In the genomic region with DNA sequence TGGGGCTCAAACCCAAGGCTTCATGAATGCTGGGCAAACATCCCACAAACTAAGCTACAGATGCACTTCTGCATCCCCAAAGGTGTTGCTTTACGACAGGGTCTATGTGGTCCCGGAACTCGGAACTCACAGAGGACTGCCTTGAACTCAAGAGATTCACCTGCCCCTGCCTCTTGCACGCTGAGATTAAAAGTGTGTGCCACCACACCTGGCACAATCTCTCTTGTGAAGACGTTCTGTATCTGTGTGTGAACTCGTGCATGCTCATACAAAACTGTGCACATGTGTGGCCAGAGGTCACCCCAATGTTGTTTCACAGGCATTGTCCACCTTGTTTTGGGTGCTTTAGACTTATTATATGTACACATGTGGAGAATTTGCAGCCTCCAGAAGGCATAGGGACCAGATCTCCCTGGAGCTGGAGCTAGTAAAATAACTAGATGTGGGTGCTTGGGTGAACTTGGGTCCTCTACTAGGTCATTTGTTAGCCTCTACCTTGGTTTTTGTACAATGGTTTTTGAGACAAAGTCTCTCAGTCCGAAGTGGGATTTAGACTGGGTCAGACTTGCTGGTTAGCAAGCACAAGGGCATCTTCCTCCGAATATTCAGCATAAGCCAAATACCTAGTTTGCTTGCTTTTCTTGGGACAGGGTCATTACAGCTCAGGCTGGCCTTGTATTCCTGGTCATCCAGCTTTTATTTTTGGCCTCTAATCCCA, we compare ENCODE assay signal across 19 mouse cellular contexts. TPM values are rescaled to one million over a fixed set of nuclear protein-coding genes. Genes with fewer than 3 reads are reported as not detected.
A peak's percentile ranks its signal among the peaks of the same experiment; 100 is the strongest.
DNase-seq lines count a peak whose midpoint lies in the region; ATAC-seq and TF ChIP-seq lines count a peak whose summit lies in the region.
"Had no signal": no experiment of that assay in that cellular context is flagged by ENCODE, and none has a peak within 500 bp of the region (broad histone marks: within the 10 kb centered on the region; RNA-seq: fewer than 3 reads in every experiment).

No protein-coding gene starts in this region.

- H3K4me2 ChIP-seq in forebrain, embryonic 12.5 days, result no peak overlapping the region
- H3K4me2 ChIP-seq in forebrain, embryonic 16.5 days (ENCODE audit: low read length), result no peak overlapping the region
- H3K4me2 ChIP-seq in liver, embryonic 12.5 days, result no peak overlapping the region
- H3K4me2 ChIP-seq in liver, postnatal 0 days (ENCODE audit: low read depth, low read length), result no peak overlapping the region
- H3K4me2 ChIP-seq: embryonic facial prominence, embryonic 15.5 days; hindbrain, embryonic 13.5 days had no signal

- 0 out of 2 replicates have a peak overlapping the region, but pooled peaks have one; percentile 46 for H3K27ac ChIP-seq in forebrain, embryonic 12.5 days
- H3K27ac ChIP-seq in forebrain, embryonic 16.5 days (ENCODE audit: low read length), result no peak overlapping the region
- H3K27ac ChIP-seq in liver, embryonic 12.5 days, result peak overlapping the region; percentile 15; the same call in 1 of the 2 replicates
- H3K27ac ChIP-seq in liver, postnatal 0 days (ENCODE audit: low read depth), result no peak overlapping the region
- H3K27ac ChIP-seq in limb, embryonic 10.5 days, result no peak overlapping the region
- H3K27ac ChIP-seq: hindbrain, embryonic 13.5 days had no signal

- no peak overlapping the region for H3K4me3 ChIP-seq in forebrain, embryonic 12.5 days (replicated peaks)
- H3K4me3 ChIP-seq in forebrain, embryonic 16.5 days (replicated peaks; ENCODE audit: low read length), result no peak overlapping the region
- H3K4me3 ChIP-seq in liver, embryonic 12.5 days, result no peak overlapping the region
- H3K4me3 ChIP-seq in liver, postnatal 0 days (ENCODE audit: low read depth, low read length), result no peak overlapping the region
- no peak overlapping the region for H3K4me3 ChIP-seq in C2C12 (ENCODE audit: insufficient read depth, poor library complexity, severe bottlenecking)
- H3K4me3 ChIP-seq in limb, embryonic 10.5 days, result no peak overlapping the region
- H3K4me3 ChIP-seq: embryonic facial prominence, embryonic 15.5 days; hindbrain, embryonic 13.5 days had no signal

- TF ChIP-seq CTCF in liver, postnatal 0 days (IDR thresholded peaks at IDR 0.05; ENCODE audit: low read depth), result no peak
- TF ChIP-seq CTCF in C2C12 (IDR thresholded peaks at IDR 0.05; ENCODE audit: control insufficient read depth, insufficient read depth, insufficient read length), result no peak

- peaks cover 24% of the 10 kb centered on the region for H3K79me3 ChIP-seq in C2C12 (ENCODE audit: low read depth)

- no peak for DNase-seq in liver, postnatal 0 days
- DNase-seq in limb, embryonic 10.5 days (ENCODE audit: low spot score), result peak; percentile 36
- no peak for DNase-seq in layer of hippocampus, postnatal 25 days (ENCODE audit: extremely low spot score in 1 of 2, low spot score in 1 of 2)
- DNase-seq in layer of hippocampus, postnatal 10 days (ENCODE audit: low spot score in 2 of 2), result no peak
- DNase-seq: adrenal gland, postnatal 10 days; cerebellum, postnatal 10 days; heart, adult 18-20 months; kidney, adult 11 months; left cerebral cortex, postnatal 4 days; right cerebral cortex, postnatal 4 days; thymus, postnatal 36 days had no signal

- H3K36me3 ChIP-seq in forebrain, embryonic 12.5 days (replicated peaks), result peaks cover 15% of the 10 kb centered on the region
- H3K36me3 ChIP-seq in forebrain, embryonic 16.5 days (ENCODE audit: control insufficient read depth, insufficient read depth), result peaks cover 5% of the 10 kb centered on the region; the same call in 1 of the 2 replicates
- peaks cover 25% of the 10 kb centered on the region for H3K36me3 ChIP-seq in liver, embryonic 12.5 days
- H3K36me3 ChIP-seq in liver, postnatal 0 days (replicated peaks; ENCODE audit: insufficient read depth, low read length), result peaks cover 10% of the 10 kb centered on the region
- peaks cover 19% of the 10 kb centered on the region for H3K36me3 ChIP-seq in C2C12 (ENCODE audit: control insufficient read depth, insufficient read depth)
- peaks cover 24% of the 10 kb centered on the region for H3K36me3 ChIP-seq in limb, embryonic 10.5 days

- no peak for ATAC-seq in forebrain, embryonic 12.5 days (ENCODE audit: low FRiP score)
- ATAC-seq in forebrain, embryonic 16.5 days, result no peak
- ATAC-seq in liver, embryonic 12.5 days, result no peak
- no peak for ATAC-seq in liver, postnatal 0 days
- ATAC-seq: CD4-positive, CD25-positive, alpha-beta regulatory T cell, adult 4 months had no signal

- H3K4me1 ChIP-seq in forebrain, embryonic 12.5 days, result peaks cover 25% of the 10 kb centered on the region
- H3K4me1 ChIP-seq in forebrain, embryonic 16.5 days (replicated peaks; ENCODE audit: control insufficient read depth, insufficient read depth, low read length), result peaks cover 23% of the 10 kb centered on the region
- H3K4me1 ChIP-seq in liver, embryonic 12.5 days, result peaks cover 30% of the 10 kb centered on the region
- H3K4me1 ChIP-seq in liver, postnatal 0 days (ENCODE audit: insufficient read depth), result peaks cover 16% of the 10 kb centered on the region
- H3K4me1 ChIP-seq in limb, embryonic 10.5 days, result peaks cover 20% of the 10 kb centered on the region

- 57% methylated on average over 8 of the region's 8 CpGs for WGBS in forebrain, embryonic 12.5 days
- WGBS in forebrain, embryonic 16.5 days, result 51% methylated on average over 8 of the region's 8 CpGs
- 42% methylated on average over 8 of the region's 8 CpGs for WGBS in liver, embryonic 12.5 days (ENCODE audit: insufficient replicate concordance)
- 52% methylated on average over 8 of the region's 8 CpGs for WGBS in liver, postnatal 0 days (ENCODE audit: insufficient replicate concordance)
- 57% methylated on average over 8 of the region's 8 CpGs for WGBS in limb, embryonic 10.5 days

- H3K9me3 ChIP-seq in forebrain, embryonic 12.5 days, result no peaks in the 10 kb centered on the region
- H3K9me3 ChIP-seq in forebrain, embryonic 16.5 days (ENCODE audit: control insufficient read depth, low read length), result no peaks in the 10 kb centered on the region
- H3K9me3 ChIP-seq in liver, embryonic 12.5 days (replicated peaks), result no peaks in the 10 kb centered on the region; the same call in 1 of the 2 replicates
- H3K9me3 ChIP-seq in liver, postnatal 0 days (ENCODE audit: low read length), result no peaks in the 10 kb centered on the region
- H3K9me3 ChIP-seq in limb, embryonic 10.5 days (replicated peaks), result no peaks in the 10 kb centered on the region
- H3K9me3 ChIP-seq: embryonic facial prominence, embryonic 15.5 days; hindbrain, embryonic 13.5 days had no signal

- H3K27me3 ChIP-seq in forebrain, embryonic 12.5 days, result no peaks in the 10 kb centered on the region
- H3K27me3 ChIP-seq in forebrain, embryonic 16.5 days (replicated peaks; ENCODE audit: control insufficient read depth, insufficient read depth, low read length), result no peaks in the 10 kb centered on the region
- H3K27me3 ChIP-seq in liver, embryonic 12.5 days (replicated peaks), result no peaks in the 10 kb centered on the region
- no peaks in the 10 kb centered on the region for H3K27me3 ChIP-seq in liver, postnatal 0 days (ENCODE audit: insufficient read depth, low read length)
- no peaks in the 10 kb centered on the region for H3K27me3 ChIP-seq in C2C12 (ENCODE audit: control insufficient read depth, insufficient read depth, insufficient read length)
- no peaks in the 10 kb centered on the region for H3K27me3 ChIP-seq in limb, embryonic 10.5 days (ENCODE audit: low read depth, poor library complexity, severe bottlenecking)
- H3K27me3 ChIP-seq: embryonic facial prominence, embryonic 15.5 days; hindbrain, embryonic 13.5 days had no signal

- H3K9ac ChIP-seq in forebrain, embryonic 12.5 days, result no peak overlapping the region
- no peak overlapping the region for H3K9ac ChIP-seq in forebrain, embryonic 16.5 days (replicated peaks; ENCODE audit: low read depth, low read length)
- no peak overlapping the region for H3K9ac ChIP-seq in liver, embryonic 12.5 days
- H3K9ac ChIP-seq in liver, postnatal 0 days (replicated peaks), result no peak overlapping the region
- H3K9ac ChIP-seq: embryonic facial prominence, embryonic 15.5 days; hindbrain, embryonic 13.5 days had no signal

- peaks cover 46% of the 10 kb centered on the region for H3K79me2 ChIP-seq in C2C12 (ENCODE audit: control insufficient read depth, insufficient read depth)

- no peak overlapping the region for H3ac ChIP-seq in C2C12 (ENCODE audit: control insufficient read depth, insufficient read length, low read depth)

- TF ChIP-seq EP300 in liver, postnatal 0 days (IDR thresholded peaks at IDR 0.05; ENCODE audit: low read depth), result no peak

RNA-seq across cellular contexts. Expression of a gene that starts 4.2 kb away (rescaled TPM):
- 1,790 and 1,867 TPM in 2 replicates for polyA plus RNA-seq in forebrain, embryonic 12.5 days (2016; fragmentation: Nextera tagmentation; extraction: Ambion mirVana)
- polyA plus RNA-seq in forebrain, embryonic 16.5 days (2015; fragmentation: Nextera tagmentation; extraction: Ambion mirVana), result 1,178 and 1,185 TPM in 2 replicates
- 1,333 and 1,388 TPM in 2 replicates for polyA plus RNA-seq in liver, embryonic 12.5 days (2016; fragmentation: Nextera tagmentation; extraction: Ambion mirVana)
- polyA plus RNA-seq in liver, postnatal 0 days (2015; fragmentation: Nextera tagmentation; extraction: Ambion mirVana), result 389 and 423 TPM in 2 replicates
- 3,512 TPM for polyA plus RNA-seq in C2C12 (2012; fragmentation: generic; extraction: Trizol)
- polyA plus RNA-seq in limb, embryonic 10.5 days (2016; fragmentation: Nextera tagmentation; extraction: Ambion mirVana), result 2,301 and 2,452 TPM in 2 replicates
- total RNA-seq in layer of hippocampus, postnatal 25 days (2021), result 100 to 1,000 TPM; 478 to 525 TPM
- 100 to 1,000 TPM; 931 to 937 TPM for total RNA-seq in layer of hippocampus, postnatal 10 days (2021)

RNA-seq across cellular contexts. Expression of a gene that starts 12.1 kb away (rescaled TPM):
- polyA plus RNA-seq in forebrain, embryonic 12.5 days (2016; fragmentation: Nextera tagmentation; extraction: Ambion mirVana), result 30.6 and 41.5 TPM in 2 replicates
- polyA plus RNA-seq in forebrain, embryonic 16.5 days (2015; fragmentation: Nextera tagmentation; extraction: Ambion mirVana), result 43.0 and 54.9 TPM in 2 replicates
- 4.4 and 4.6 TPM in 2 replicates for polyA plus RNA-seq in liver, embryonic 12.5 days (2016; fragmentation: Nextera tagmentation; extraction: Ambion mirVana)
- polyA plus RNA-seq in liver, postnatal 0 days (2015; fragmentation: Nextera tagmentation; extraction: Ambion mirVana), result 4.9 and 5.1 TPM in 2 replicates
- 18.0 TPM for polyA plus RNA-seq in C2C12 (2012; fragmentation: generic; extraction: Trizol)
- polyA plus RNA-seq in limb, embryonic 10.5 days (2016; fragmentation: Nextera tagmentation; extraction: Ambion mirVana), result 23.9 and 28.3 TPM in 2 replicates
- total RNA-seq in layer of hippocampus, postnatal 25 days (2021), result 10 to 100 TPM; 11.5 to 17.9 TPM
- 10 to 100 TPM; 17.2 to 27.3 TPM for total RNA-seq in layer of hippocampus, postnatal 10 days (2021)

RNA-seq across cellular contexts. Expression of a gene that starts 23.2 kb away (rescaled TPM):
- polyA plus RNA-seq in forebrain, embryonic 12.5 days (2016; fragmentation: Nextera tagmentation; extraction: Ambion mirVana), result not detected in 2 replicates
- not detected in 2 replicates for polyA plus RNA-seq in forebrain, embryonic 16.5 days (2015; fragmentation: Nextera tagmentation; extraction: Ambion mirVana)
- not detected in 2 replicates for polyA plus RNA-seq in liver, embryonic 12.5 days (2016; fragmentation: Nextera tagmentation; extraction: Ambion mirVana)
- not detected in 2 replicates for polyA plus RNA-seq in liver, postnatal 0 days (2015; fragmentation: Nextera tagmentation; extraction: Ambion mirVana)
- 0.22 TPM for polyA plus RNA-seq in C2C12 (2012; fragmentation: generic; extraction: Trizol)
- polyA plus RNA-seq in limb, embryonic 10.5 days (2016; fragmentation: Nextera tagmentation; extraction: Ambion mirVana), result not detected in 2 replicates
- not detected for total RNA-seq in layer of hippocampus, postnatal 25 days (2021)
- not detected for total RNA-seq in layer of hippocampus, postnatal 10 days (2021)
- total RNA-seq: adrenal gland, postnatal 10 days; heart, adult 18-20 months; layer of hippocampus, adult 18-20 months; left cerebral cortex, postnatal 4 days had no signal
- polyA plus RNA-seq: CD4-positive, CD25-positive, alpha-beta regulatory T cell, adult 4 months; embryonic facial prominence, embryonic 15.5 days; hindbrain, embryonic 13.5 days had no signal

RNA-seq across cellular contexts. Expression of a gene that starts 23.3 kb away (rescaled TPM):
- 7,386 and 7,785 TPM in 2 replicates for polyA plus RNA-seq in forebrain, embryonic 12.5 days (2016; fragmentation: Nextera tagmentation; extraction: Ambion mirVana)
- 16,411 and 16,831 TPM in 2 replicates for polyA plus RNA-seq in forebrain, embryonic 16.5 days (2015; fragmentation: Nextera tagmentation; extraction: Ambion mirVana)
- 180 and 181 TPM in 2 replicates for polyA plus RNA-seq in liver, embryonic 12.5 days (2016; fragmentation: Nextera tagmentation; extraction: Ambion mirVana)
- 28.1 and 28.7 TPM in 2 replicates for polyA plus RNA-seq in liver, postnatal 0 days (2015; fragmentation: Nextera tagmentation; extraction: Ambion mirVana)
- 2,758 TPM for polyA plus RNA-seq in C2C12 (2012; fragmentation: generic; extraction: Trizol)
- polyA plus RNA-seq in limb, embryonic 10.5 days (2016; fragmentation: Nextera tagmentation; extraction: Ambion mirVana), result 1,294 and 1,475 TPM in 2 replicates
- 1,000 to 10,000 TPM; 1,021 to 1,172 TPM for total RNA-seq in layer of hippocampus, postnatal 25 days (2021)
- 1,000 to 10,000 TPM; 3,808 to 4,015 TPM for total RNA-seq in layer of hippocampus, postnatal 10 days (2021)

RNA-seq across cellular contexts. Expression of a gene that starts 31.8 kb away (rescaled TPM):
- 0.45 and 0.51 TPM in 2 replicates for polyA plus RNA-seq in forebrain, embryonic 12.5 days (2016; fragmentation: Nextera tagmentation; extraction: Ambion mirVana)
- polyA plus RNA-seq in forebrain, embryonic 16.5 days (2015; fragmentation: Nextera tagmentation; extraction: Ambion mirVana), result 0.65 and 0.66 TPM in 2 replicates
- 0.25 and 0.32 TPM in 2 replicates for polyA plus RNA-seq in liver, embryonic 12.5 days (2016; fragmentation: Nextera tagmentation; extraction: Ambion mirVana)
- polyA plus RNA-seq in liver, postnatal 0 days (2015; fragmentation: Nextera tagmentation; extraction: Ambion mirVana), result 0.07 TPM in 1 of 2 replicates, not detected in the other
- 0.16 TPM for polyA plus RNA-seq in C2C12 (2012; fragmentation: generic; extraction: Trizol)
- polyA plus RNA-seq in limb, embryonic 10.5 days (2016; fragmentation: Nextera tagmentation; extraction: Ambion mirVana), result 0.40 and 0.46 TPM in 2 replicates
- under 1 TPM; 0.17 to 0.19 TPM for total RNA-seq in layer of hippocampus, postnatal 25 days (2021)
- under 1 TPM; 0.36 to 0.57 TPM for total RNA-seq in layer of hippocampus, postnatal 10 days (2021)
- polyA plus RNA-seq: CD4-positive, CD25-positive, alpha-beta regulatory T cell, adult 4 months had no signal

Comparison
In these comparisons a context has a peak if more than half of its experiments do, and no peak if none do; other contexts are left out.
1. H3K27ac ChIP-seq: peak in forebrain, embryonic 12.5 days (single experiment) and liver, embryonic 12.5 days (single experiment); none in forebrain, embryonic 16.5 days (single experiment), liver, postnatal 0 days (single experiment) and limb, embryonic 10.5 days (single experiment).